Mouse (Mus musculus): ENCODE measurements at regions not wholly inside any gene's neighbourhood (a gene's known extent, or its start where the extent isn't known, plus 50 kb on each side); places are given as distances from the start of the nearest gene placed in this dataset.

DNA sequence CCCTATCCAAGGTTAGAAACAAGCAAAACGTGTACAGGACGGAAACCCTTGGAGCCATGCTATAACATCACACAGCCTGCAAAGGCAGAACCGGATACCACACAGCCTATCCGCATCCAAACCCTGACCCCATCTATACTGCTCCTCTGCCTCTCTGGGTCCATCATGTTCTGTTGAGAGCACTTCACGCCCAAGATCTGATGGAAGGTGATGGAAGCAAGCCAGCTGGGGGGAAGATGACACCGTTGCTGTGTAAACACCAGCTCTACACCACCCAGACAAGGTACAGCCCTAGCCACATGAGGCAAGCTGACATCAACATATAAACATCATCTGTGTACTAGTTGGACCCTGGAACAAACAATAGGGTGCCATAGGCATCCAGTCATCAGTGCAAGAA is 234.8 kb upstream of the Zfp637 start:
- no peak for DNase-seq (ENCODE audit: extremely low read depth)
- H3K79me2 ChIP-seq (replicated peaks; ENCODE audit: control insufficient read depth, extremely low read depth, insufficient read depth, poor library complexity, severe bottlenecking): no peaks in the 10 kb centered on the region
- peaks cover 9% of the 10 kb centered on the region for H3K9me3 ChIP-seq (replicated peaks; ENCODE audit: low read length)
- H3K4me1 ChIP-seq (ENCODE audit: control insufficient read depth in 1 of 2, insufficient read depth in 2 of 2): peaks cover 0 to under 1% of the 10 kb centered on the region in 2 experiments; a peak in 1 of 4 replicates
- no peak overlapping the region for H3K4me3 ChIP-seq (replicated peaks in 1 of 3; ENCODE audit: low read depth in 2 of 3, low read length in 2 of 3, poor library complexity in 1 of 3)
- H3K27me3 ChIP-seq (replicated peaks): peaks cover 90% of the 10 kb centered on the region
- TF ChIP-seq JUND (conservative IDR thresholded peaks at IDR 0.05; ENCODE audit: low read depth, low read length): no peak
- TF ChIP-seq RCOR1 (conservative IDR thresholded peaks at IDR 0.05; ENCODE audit: low read depth, low read length): no peak
- no peak for TF ChIP-seq JUN (IDR thresholded peaks at IDR 0.05; ENCODE audit: insufficient read depth, low read depth, low read length)
- no peak overlapping the region for H3K9ac ChIP-seq (ENCODE audit: insufficient read depth, low read depth)
- H3K27ac ChIP-seq (ENCODE audit: insufficient read depth, low read depth): no peak overlapping the region
- dilution Hi-C loops (cut with MboI; ENCODE audit: extremely low pct_ligation_motif_present, extremely low pct_unique_long_range_greater_than_20kb, low sequenced_read_pairs) (no loop called here), in situ Hi-C loops (cut with MboI; ENCODE audit: low pct_ligation_motif_present, low pct_unique_long_range_greater_than_20kb, low sequenced_read_pairs) (no loop called here)
- H3K36me3 ChIP-seq (replicated peaks in 1 of 2; ENCODE audit: control insufficient read depth in 1 of 2, insufficient read depth in 1 of 2, low read length in 1 of 2): no peaks in the 10 kb centered on the region
- H3K4me2 ChIP-seq (ENCODE audit: insufficient read depth, low read depth, poor library complexity, severe bottlenecking): no peak overlapping the region

DNA sequence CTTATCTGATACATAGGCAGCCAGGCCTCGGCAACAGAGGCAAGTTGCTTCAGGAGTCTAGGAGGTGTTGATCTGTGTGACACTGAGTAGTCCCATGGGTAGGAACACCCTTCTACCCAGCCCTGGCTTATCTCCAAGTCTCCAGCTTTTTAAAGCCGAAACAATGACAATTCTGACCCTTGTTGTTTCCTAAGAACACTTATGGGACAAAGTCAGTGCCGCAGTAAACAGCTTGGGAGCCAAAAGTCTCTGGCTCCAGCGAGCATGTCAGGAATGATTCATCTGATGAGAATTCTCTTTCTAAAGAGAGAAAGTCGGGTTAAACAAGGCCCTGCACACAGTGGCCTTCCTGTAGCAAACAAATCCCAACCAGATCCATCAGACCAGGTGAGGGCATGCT is 234.0 kb upstream of the Zfp637 start:
- in situ Hi-C loops (cut with MboI; ENCODE audit: low pct_ligation_motif_present, low pct_unique_long_range_greater_than_20kb, low sequenced_read_pairs): no loop called here
- H3K27ac ChIP-seq (ENCODE audit: insufficient read depth, low read depth): no peak overlapping the region
- no peak overlapping the region for H3K4me3 ChIP-seq (replicated peaks in 1 of 3; ENCODE audit: low read depth in 2 of 3, low read length in 2 of 3, poor library complexity in 1 of 3)
- H3K27me3 ChIP-seq (replicated peaks): peaks cover 91% of the 10 kb centered on the region
- H3K4me2 ChIP-seq (ENCODE audit: insufficient read depth, low read depth, poor library complexity, severe bottlenecking): no peak overlapping the region
- no peak overlapping the region for H3K9ac ChIP-seq (ENCODE audit: insufficient read depth, low read depth)
- no peak for DNase-seq (ENCODE audit: extremely low read depth)
- peaks cover 9% of the 10 kb centered on the region for H3K9me3 ChIP-seq (replicated peaks; ENCODE audit: low read length)
- dilution Hi-C loops (cut with MboI; ENCODE audit: extremely low pct_ligation_motif_present, extremely low pct_unique_long_range_greater_than_20kb, low sequenced_read_pairs): no loop called here
- no peaks in the 10 kb centered on the region for H3K36me3 ChIP-seq (replicated peaks in 1 of 2; ENCODE audit: control insufficient read depth in 1 of 2, insufficient read depth in 1 of 2, low read length in 1 of 2)
- peaks cover 0 to 3% of the 10 kb centered on the region in 2 experiments; a peak in 1 of 4 replicates for H3K4me1 ChIP-seq (ENCODE audit: control insufficient read depth in 1 of 2, insufficient read depth in 2 of 2)
- TF ChIP-seq IRF4 (IDR thresholded peaks at IDR 0.05; ENCODE audit: low read depth, low read length) (no peak), GABPA (IDR thresholded peaks at IDR 0.05; ENCODE audit: insufficient replicate concordance, low read depth, low read length) (no peak), ZC3H11A (IDR thresholded peaks at IDR 0.05; ENCODE audit: low read depth, low read length) (no peak), MAX (IDR thresholded peaks at IDR 0.05; ENCODE audit: low read length) (no peak), BHLHE40 (IDR thresholded peaks at IDR 0.05; ENCODE audit: low read depth, low read length) (no peak), JUND (conservative IDR thresholded peaks at IDR 0.05; ENCODE audit: low read depth, low read length) (no peak), EP300 (IDR thresholded peaks at IDR 0.05; ENCODE audit: low read length) (no peak), NELFE (IDR thresholded peaks at IDR 0.05; ENCODE audit: low read depth, low read length) (no peak), ELF1 (IDR thresholded peaks at IDR 0.05; ENCODE audit: low read depth, low read length) (no peak), POLR2AphosphoS2 (IDR thresholded peaks at IDR 0.05; ENCODE audit: low read depth, low read length) (no peak), ETS1 (conservative IDR thresholded peaks at IDR 0.05; ENCODE audit: low read depth, low read length) (no peak), ZNF384 (IDR thresholded peaks at IDR 0.05; ENCODE audit: low read depth, low read length) (no peak), SIN3A (IDR thresholded peaks at IDR 0.05; ENCODE audit: low read length) (no peak), E2F4 (IDR thresholded peaks at IDR 0.05; ENCODE audit: insufficient replicate concordance, low read depth, low read length) (no peak), TCF12 (IDR thresholded peaks at IDR 0.05; ENCODE audit: low read depth, low read length) (no peak), TBP (conservative IDR thresholded peaks at IDR 0.05; ENCODE audit: low read depth, low read length) (no peak)
- H3K79me2 ChIP-seq (replicated peaks; ENCODE audit: control insufficient read depth, extremely low read depth, insufficient read depth, poor library complexity, severe bottlenecking): no peaks in the 10 kb centered on the region
